Mouse (Mus musculus) cerebellum, adult 2 months (tissue): ENCODE results near the gene Cd52. TPM values are rescaled to one million over a fixed set of nuclear protein-coding genes. Genes with fewer than 3 reads are reported as not detected.

Experiments used
- DNase-seq, 2 experiments: peaks; one replicate each; pipeline ENCODE4 v3.0.0; 2021
- H3K27ac ChIP-seq: fragments of 200-500 bp; 2 replicates; pipeline ENCODE4 v1.5.1; 2012; ENCODE audit warnings: low read length, control low read depth, inconsistent platforms; ENCODE audit not compliant: insufficient read depth
- H3K27me3 ChIP-seq: fragments of 200-500 bp; 2 replicates; pipeline ENCODE4 v1.6.1; 2012; ENCODE audit warnings: inconsistent platforms, mild to moderate bottlenecking, low read length, moderate library complexity; ENCODE audit not compliant: control insufficient read depth, insufficient read depth
- H3K4me1 ChIP-seq: fragments of 200-500 bp; 2 replicates; pipeline ENCODE4 v1.6.1; 2011; ENCODE audit warnings: low read length; ENCODE audit not compliant: control insufficient read depth, insufficient read depth
- H3K4me3 ChIP-seq: fragments of 200-500 bp; replicated peaks from 2 replicates; pipeline ENCODE3; 2011; ENCODE audit warnings: mild to moderate bottlenecking, low read depth, low read length, control low read depth; ENCODE audit not compliant: insufficient read depth
- CTCF ChIP-seq: fragments of 200-500 bp; IDR thresholded peaks from 2 replicates; pipeline ENCODE4 v1.5.1; 2011; ENCODE audit warnings: low read depth, mild to moderate bottlenecking, control low read depth, low read length, moderate library complexity, borderline replicate concordance; ENCODE audit not compliant: insufficient read depth
- POLR2A ChIP-seq: fragments of 200-500 bp; IDR thresholded peaks from 2 replicates; pipeline ENCODE4 v1.6.1; 2011; ENCODE audit warnings: low read length, control low read depth, borderline replicate concordance; ENCODE audit not compliant: insufficient read depth
- WGBS: fragments of 180-500 bp; shearing (Covaris S2); methylation state at CpG from one replicate; pipeline ENCODE4 v1.1.7; 2018; 5-methylcytosine and 5-hydroxymethylcytosine counted together
- polyA plus RNA-seq: library from polyadenylated mRNA; depleted of rRNA; stranded (reverse); fragments of >200 nt; gene quantifications from 2 replicates; pipeline ENCODE4 v1.2.3, GENCODE M21; 2012

The Cd52 gene
- polyA plus RNA-seq, 1 experiment, result 2.8 TPM

- no peaks in the 10 kb centered on the region for H3K4me1 ChIP-seq
- WGBS, result 89% methylated on average over 2 of the region's 2 CpGs
- H3K4me3 ChIP-seq, result no peak overlapping the region
- DNase-seq, result no peak
- H3K27me3 ChIP-seq, result no peaks in the 10 kb centered on the region
- no peak overlapping the region for H3K27ac ChIP-seq
- TF ChIP-seq CTCF, result no peak
- no peak for TF ChIP-seq POLR2A
Observed at GRCm38 (mm10) chr4:134116501-134116900, 21.6 kb upstream of the Cd52 start.

DNA sequence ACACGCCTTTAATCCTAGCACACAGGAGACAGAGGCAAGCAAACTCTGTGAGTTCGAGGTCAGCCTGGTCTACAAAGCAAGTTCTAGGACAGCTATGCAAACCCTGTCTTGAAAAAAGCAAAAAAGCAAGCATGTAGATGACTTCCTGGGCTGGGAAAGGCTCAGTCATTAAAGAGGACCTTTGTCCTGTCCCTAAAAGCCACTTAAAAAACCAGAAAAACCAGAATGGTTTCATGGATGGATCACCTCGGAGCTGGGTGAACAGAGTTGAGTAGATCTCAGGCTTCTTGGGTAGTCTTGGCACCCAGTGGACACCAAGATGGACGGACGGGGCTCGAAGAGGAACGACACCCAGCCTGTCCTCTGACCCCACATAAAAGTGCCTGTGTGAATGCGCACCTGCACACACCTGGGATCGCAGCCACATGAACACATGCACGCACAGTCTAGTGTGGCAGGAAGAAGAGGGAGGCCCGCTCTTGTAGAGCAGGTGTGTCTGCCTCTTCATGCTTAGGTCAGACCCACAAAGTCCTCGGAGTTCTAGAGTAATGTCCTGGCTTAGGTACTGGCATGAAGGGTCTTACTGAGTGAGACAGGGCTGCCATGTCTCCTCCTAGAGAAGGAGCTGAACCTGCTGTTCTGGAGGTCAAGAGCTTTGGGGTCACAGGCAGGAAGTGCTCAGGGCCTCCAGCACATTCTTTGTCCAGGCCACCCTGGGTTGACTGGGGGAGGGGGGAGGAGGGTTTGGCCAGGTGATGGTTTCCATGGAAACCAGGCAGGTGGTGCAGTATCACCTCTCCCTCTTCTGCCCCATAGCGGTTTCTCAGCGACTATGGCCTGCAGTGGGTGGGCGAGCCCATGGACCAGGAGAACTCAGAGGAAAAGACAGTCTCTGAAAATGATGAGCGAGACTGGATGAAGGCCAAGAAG, 20.6 kb upstream of the Cd52 start:
- Histone ChIP-seq H3K27me3 (no peaks in the 10 kb centered on the region), H3K4me3 (no peak overlapping the region), H3K4me1 (no peaks in the 10 kb centered on the region), H3K27ac (no peak overlapping the region)
- 89% methylated on average over 16 of the region's 16 CpGs for WGBS
- DNase-seq, result no peak
- TF ChIP-seq CTCF, result no peak
- no peak for TF ChIP-seq POLR2A

GRCm38 (mm10) chr4:134114038-134114437, 19.2 kb upstream of the Cd52 start:
- Histone ChIP-seq H3K4me3 (no peak overlapping the region), H3K27me3 (no peaks in the 10 kb centered on the region), H3K4me1 (no peaks in the 10 kb centered on the region), H3K27ac (no peak overlapping the region)
- DNase-seq, result no peak
- TF ChIP-seq CTCF (no peak), POLR2A (no peak)
- 97% methylated on average over 4 of the region's 4 CpGs for WGBS

- no peak overlapping the region for H3K4me3 ChIP-seq
- no peaks in the 10 kb centered on the region for H3K27me3 ChIP-seq
- H3K4me1 ChIP-seq, result no peaks in the 10 kb centered on the region
- WGBS, result 57% methylated on average over 10 of the region's 10 CpGs
- H3K27ac ChIP-seq, result no peak overlapping the region
- no peak for DNase-seq
- TF ChIP-seq CTCF (no peak), POLR2A (no peak)
Observed at GRCm38 (mm10) chr4:134113356-134113994, 18.6 kb upstream of the Cd52 start.

DNA sequence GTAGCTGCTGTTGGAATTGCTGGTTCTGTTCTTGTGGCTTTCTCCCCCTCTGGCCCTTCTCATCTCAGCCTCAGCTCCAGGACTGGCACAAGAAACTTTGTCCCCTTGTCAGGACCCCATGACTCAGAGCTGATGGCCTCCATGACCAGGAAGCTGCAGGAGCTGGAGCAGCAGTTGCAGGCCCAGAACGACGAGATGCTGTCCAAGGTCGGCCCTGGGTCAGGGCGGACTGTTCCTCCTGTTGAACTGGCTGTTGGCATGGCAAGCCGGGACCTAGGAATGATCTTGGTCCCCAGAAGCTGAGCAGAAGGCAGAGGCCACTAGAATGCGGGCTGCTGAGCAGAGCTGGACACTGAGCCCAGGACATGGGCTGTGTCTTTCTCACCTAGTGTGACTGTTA, 17.5 kb upstream of the Cd52 start:
- TF ChIP-seq POLR2A (no peak), CTCF (no peak)
- DNase-seq, result no peak
- no peak overlapping the region for H3K4me3 ChIP-seq
- no peaks in the 10 kb centered on the region for H3K27me3 ChIP-seq
- 80% methylated on average over 6 of the region's 6 CpGs for WGBS
- no peaks in the 10 kb centered on the region for H3K4me1 ChIP-seq
- no peak overlapping the region for H3K27ac ChIP-seq

- Histone ChIP-seq H3K4me1 (no peaks in the 10 kb centered on the region), H3K27ac (no peak overlapping the region), H3K27me3 (no peaks in the 10 kb centered on the region), H3K4me3 (no peak overlapping the region)
- TF ChIP-seq CTCF, result no peak
- no peak for TF ChIP-seq POLR2A
- no peak for DNase-seq
- 55% methylated on average over 3 of the region's 3 CpGs for WGBS
Observed at GRCm38 (mm10) chr4:134110653-134111052, 15.8 kb upstream of the Cd52 start.

DNA sequence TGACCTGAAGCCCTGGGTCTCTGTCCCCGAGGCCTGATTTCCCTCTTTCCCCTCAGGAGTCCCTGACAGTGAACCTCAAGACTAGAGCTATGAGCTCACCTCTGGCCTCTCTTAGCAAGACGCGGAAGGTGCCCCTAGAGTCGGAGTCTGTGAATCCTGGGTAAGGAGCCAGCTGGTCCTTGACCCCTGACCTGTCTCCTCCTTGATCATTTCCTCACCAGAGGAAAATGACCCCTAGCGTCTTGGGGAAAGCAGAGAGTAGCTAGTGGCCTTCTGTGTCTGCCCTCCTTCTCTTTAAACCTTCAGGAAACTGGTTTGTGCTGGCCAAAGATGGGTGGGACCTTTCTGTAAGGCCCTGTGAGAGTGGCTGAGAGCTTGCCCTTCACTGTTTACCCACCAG, 13.3 kb upstream of the Cd52 start:
- H3K4me1 ChIP-seq, result no peaks in the 10 kb centered on the region
- TF ChIP-seq POLR2A, result no peak
- TF ChIP-seq CTCF, result no peak
- H3K4me3 ChIP-seq, result no peak overlapping the region
- H3K27me3 ChIP-seq, result no peaks in the 10 kb centered on the region
- no peak for DNase-seq
- no peak overlapping the region for H3K27ac ChIP-seq
- 74% methylated on average over 5 of the region's 5 CpGs for WGBS

DNA sequence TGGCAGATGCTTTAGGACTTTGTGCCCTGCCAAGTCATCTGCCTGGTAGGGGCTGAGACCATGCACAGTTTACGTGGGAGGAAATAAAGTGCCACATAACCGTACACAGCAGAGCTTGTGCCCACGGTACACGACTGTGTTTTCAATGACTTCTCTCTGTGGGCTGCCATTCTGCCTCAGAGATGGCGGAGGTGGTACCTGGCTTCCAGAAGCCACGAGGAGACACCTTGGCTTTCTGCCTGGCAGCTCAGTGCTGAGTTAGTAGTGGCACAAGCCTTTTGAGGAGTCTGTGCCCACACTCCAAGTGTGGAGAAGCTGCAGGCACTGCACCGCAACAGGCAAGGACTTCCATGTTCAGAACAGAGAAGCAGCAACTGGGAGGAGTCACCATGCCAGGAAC, 12.8 kb upstream of the Cd52 start:
- Histone ChIP-seq H3K4me3 (no peak overlapping the region), H3K27me3 (no peaks in the 10 kb centered on the region), H3K27ac (no peak overlapping the region), H3K4me1 (no peaks in the 10 kb centered on the region)
- DNase-seq, result no peak
- 62% methylated on average over 7 of the region's 7 CpGs for WGBS
- TF ChIP-seq CTCF, result no peak
- TF ChIP-seq POLR2A, result no peak
